Mouse (Mus musculus) lung, postnatal 0 days (tissue): ENCODE measurements around the gene Efs.

ENCODE experiments used
- CTCF ChIP-seq: IDR thresholded peaks from 2 replicates; pipeline ENCODE4 v1.5.1; 2016; ENCODE audit warnings: antibody characterized with exemption, mild to moderate bottlenecking
- EP300 ChIP-seq: IDR thresholded peaks from 2 replicates; pipeline ENCODE4 v1.6.1; 2016; ENCODE audit warnings: antibody characterized with exemption, mild to moderate bottlenecking, control low read depth

GRCm38 (mm10) chr14:54893651-54894181 is 32.2 kb downstream of the Efs start:
- TF ChIP-seq CTCF (0 out of 2 replicates have a peak, but pooled peaks have one; percentile 16), EP300 (peak; percentile 39)
